In the genomic region with DNA sequence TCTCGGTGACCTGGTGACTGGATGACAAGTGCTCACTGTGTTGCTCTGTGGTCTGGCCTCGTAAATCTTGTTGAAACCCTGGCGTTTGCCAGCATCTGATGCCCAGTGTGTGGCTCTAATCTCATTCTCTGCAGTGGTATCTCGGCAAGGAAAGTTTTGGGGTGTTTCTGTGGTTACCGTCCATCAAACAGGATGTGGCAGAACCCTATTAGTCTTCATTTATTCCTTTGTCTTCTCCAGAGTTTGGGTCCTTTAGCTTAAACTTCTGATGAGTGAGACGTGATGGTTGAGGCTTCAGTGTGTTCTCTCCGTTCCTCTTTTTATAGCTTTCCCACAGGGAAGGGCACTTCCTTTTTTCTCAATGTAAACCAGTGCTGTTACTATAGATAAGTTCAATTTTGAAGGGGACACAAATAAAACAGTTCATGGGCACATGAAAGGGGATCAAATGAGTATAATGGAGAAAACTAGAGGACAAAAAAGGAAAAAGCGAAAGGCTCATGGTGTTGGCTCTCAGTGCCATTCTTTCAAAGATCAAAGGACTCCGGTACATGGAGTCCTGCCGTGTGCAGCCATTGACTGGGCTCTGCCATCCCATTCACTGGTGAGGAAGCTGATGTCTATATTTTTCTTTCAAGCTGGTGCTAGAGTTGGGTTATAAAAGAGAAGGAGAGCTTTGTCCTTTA, we compare ENCODE assay signal across 10 mouse cellular contexts.
DNase-seq lines count a peak whose midpoint lies in the region; ATAC-seq and TF ChIP-seq lines count a peak whose summit lies in the region.
"Had no signal": no experiment of that assay in that cellular context is flagged by ENCODE, and none has a peak within 500 bp of the region (broad histone marks: within the 10 kb centered on the region; RNA-seq: fewer than 3 reads in every experiment).

No protein-coding gene starts in this region.

- H3K4me3 ChIP-seq in heart, embryonic 12.5 days, result no peak overlapping the region
- no peak overlapping the region for H3K4me3 ChIP-seq in lung, postnatal 0 days (ENCODE audit: low read depth, low read length)
- H3K4me3 ChIP-seq in myocyte, result no peak overlapping the region
- H3K4me3 ChIP-seq: erythroblast, embryonic 14.5 days had no signal

- 44% methylated on average over 10 of the region's 10 CpGs for WGBS in heart, embryonic 12.5 days
- 43% methylated on average over 10 of the region's 10 CpGs for WGBS in lung, postnatal 0 days

- DNase-seq in heart, adult 9 months (ENCODE audit: low spot score in 2 of 2), result no peak
- DNase-seq in lung, postnatal 0 days (ENCODE audit: low spot score), result peak; percentile 37
- DNase-seq in lung, postnatal 36 days, result no peak
- DNase-seq in right cerebral cortex, postnatal 4 days, result no peak
- DNase-seq in cerebellum, adult 18-20 months, result no peak
- DNase-seq: right cerebral cortex, postnatal 14 days had no signal

- H3K27ac ChIP-seq in heart, embryonic 12.5 days (ENCODE audit: poor library complexity, severe bottlenecking), result peak overlapping the region; percentile 73
- H3K27ac ChIP-seq in lung, postnatal 0 days (ENCODE audit: low read length), result no peak overlapping the region

- no peaks in the 10 kb centered on the region for H3K27me3 ChIP-seq in heart, embryonic 12.5 days (replicated peaks)
- no peaks in the 10 kb centered on the region for H3K27me3 ChIP-seq in lung, postnatal 0 days (replicated peaks; ENCODE audit: insufficient read depth, low read length)
- no peaks in the 10 kb centered on the region for H3K27me3 ChIP-seq in myocyte (ENCODE audit: control insufficient read depth, insufficient read depth, insufficient read length)

- ATAC-seq in heart, embryonic 12.5 days (ENCODE audit: insufficient number of reproducible peaks, low FRiP score), result no peak
- ATAC-seq in lung, postnatal 0 days, result no peak
- peak; percentile 92 for ATAC-seq in granulocyte monocyte progenitor cell, adult 5-6 weeks (replicated peaks; ENCODE audit: poor library complexity, severe bottlenecking)

- H3K9me3 ChIP-seq in heart, embryonic 12.5 days (replicated peaks), result no peaks in the 10 kb centered on the region
- no peaks in the 10 kb centered on the region for H3K9me3 ChIP-seq in lung, postnatal 0 days (ENCODE audit: low read length)

- H3K4me1 ChIP-seq in heart, embryonic 12.5 days (replicated peaks), result peaks cover 52% of the 10 kb centered on the region
- no peaks in the 10 kb centered on the region; the same call in 1 of the 2 replicates for H3K4me1 ChIP-seq in lung, postnatal 0 days (ENCODE audit: insufficient read depth, low read depth, low read length)

- no peak overlapping the region for H3K4me2 ChIP-seq in heart, embryonic 12.5 days
- H3K4me2 ChIP-seq in lung, postnatal 0 days (replicated peaks; ENCODE audit: low read depth, low read length), result no peak overlapping the region
- H3K4me2 ChIP-seq in myocyte (ENCODE audit: low read depth), result peak overlapping the region; percentile 5

- TF ChIP-seq CTCF in lung, postnatal 0 days (IDR thresholded peaks at IDR 0.05), result no peak

- no peak overlapping the region for H3ac ChIP-seq in myocyte (ENCODE audit: control insufficient read depth, insufficient read length)

- no peak for TF ChIP-seq POLR2A in myocyte (IDR thresholded peaks at IDR 0.05; ENCODE audit: insufficient read length, low read depth)

- peaks cover 10% of the 10 kb centered on the region for H3K79me2 ChIP-seq in myocyte (ENCODE audit: control insufficient read depth, insufficient read depth)

- no peak overlapping the region for H3K9ac ChIP-seq in heart, embryonic 12.5 days
- H3K9ac ChIP-seq in lung, postnatal 0 days (replicated peaks; ENCODE audit: low read depth), result no peak overlapping the region

- H3K36me3 ChIP-seq in heart, embryonic 12.5 days, result peaks cover 8% of the 10 kb centered on the region
- H3K36me3 ChIP-seq in lung, postnatal 0 days (ENCODE audit: insufficient read depth, low read length), result no peaks in the 10 kb centered on the region
- H3K36me3 ChIP-seq in myocyte (ENCODE audit: control insufficient read depth, insufficient read depth), result peaks cover 15% of the 10 kb centered on the region

- no peak for TF ChIP-seq EP300 in lung, postnatal 0 days (IDR thresholded peaks at IDR 0.05)

TF ChIP-seq in myocyte, 11 proteins besides CTCF, POLR2A, EP300 and RAD21:
- TF ChIP-seq POLR2AphosphoS2 (IDR thresholded peaks at IDR 0.05; ENCODE audit: insufficient read length, low read depth) (no peak), SRF (IDR thresholded peaks at IDR 0.05; ENCODE audit: control insufficient read depth, insufficient read length, low read depth) (no peak), E2F4 (IDR thresholded peaks at IDR 0.05; ENCODE audit: insufficient read depth) (no peak), MAX (IDR thresholded peaks at IDR 0.05; ENCODE audit: low read depth) (no peak), USF1 (IDR thresholded peaks at IDR 0.05; ENCODE audit: low read depth) (no peak), CEBPB (IDR thresholded peaks at IDR 0.05; ENCODE audit: insufficient read depth, poor library complexity, severe bottlenecking) (no peak), MYOG (IDR thresholded peaks at IDR 0.05; ENCODE audit: control insufficient read depth in 1 of 3, insufficient read depth in 1 of 3, insufficient read length in 2 of 3, low read depth in 2 of 3) (no peak), TCF3 (IDR thresholded peaks at IDR 0.05; ENCODE audit: insufficient read length, low read depth) (no peak), MYOD1 (IDR thresholded peaks at IDR 0.05; ENCODE audit: control insufficient read depth in 1 of 3, insufficient read length in 2 of 3, low read depth in 2 of 3) (no peak), REST (IDR thresholded peaks at IDR 0.05; ENCODE audit: insufficient read depth, insufficient read length) (no peak), TCF12 (IDR thresholded peaks at IDR 0.05; ENCODE audit: insufficient read depth, poor library complexity, severe bottlenecking) (no peak)
